Mouse (Mus musculus) embryonic facial prominence, embryonic 11.5 days (tissue): ENCODE data around the gene Gja4. TPM values are rescaled to one million over a fixed set of nuclear protein-coding genes. Genes with fewer than 3 reads are reported as not detected.

ENCODE experiments used
- ATAC-seq: fragments of 200-750 bp; cut with Nextera tagmentation; replicated peaks from 2 replicates; pipeline ENCODE4 v1.8.0; 2017; ENCODE audit warnings: low read depth; ENCODE audit not compliant: insufficient number of reproducible peaks, low FRiP score, low TSS enrichment
- DNase-seq: peaks from one replicate; pipeline ENCODE4 v3.0.0-alpha.2; 2015; ENCODE audit warnings: low spot score
- H3K27ac ChIP-seq: fragments of 300-500 bp; sonication (generic); replicated peaks from 2 replicates; pipeline ENCODE4 v1.5.1; 2014; ENCODE audit warnings: mild to moderate bottlenecking, low read depth, low read length, control low read depth
- H3K27me3 ChIP-seq: fragments of 300-500 bp; sonication (generic); 2 replicates; pipeline ENCODE4 v1.6.1; 2014; ENCODE audit warnings: mild to moderate bottlenecking, low read length, moderate library complexity, mixed read lengths; ENCODE audit not compliant: control insufficient read depth, insufficient read depth
- H3K36me3 ChIP-seq: fragments of 300-500 bp; sonication (generic); replicated peaks from 2 replicates; pipeline ENCODE4 v1.6.1; 2014; ENCODE audit warnings: low read depth, mild to moderate bottlenecking, low read length, moderate library complexity, mixed read lengths; ENCODE audit not compliant: control insufficient read depth, insufficient read depth
- H3K4me1 ChIP-seq: fragments of 300-500 bp; sonication (generic); 2 replicates; pipeline ENCODE4 v1.6.1; 2014; ENCODE audit warnings: low read length, mixed read lengths; ENCODE audit not compliant: control insufficient read depth, insufficient read depth
- H3K4me2 ChIP-seq: fragments of 300-500 bp; sonication (generic); 2 replicates; pipeline ENCODE4 v1.6.1; 2014; ENCODE audit warnings: low read depth, mild to moderate bottlenecking, control low read depth, low read length, moderate library complexity
- H3K4me3 ChIP-seq: fragments of 300-500 bp; sonication (generic); 2 replicates; pipeline ENCODE4 v1.5.1; 2014; ENCODE audit warnings: low read depth, low read length, control low read depth
- H3K9ac ChIP-seq: fragments of 300-500 bp; sonication (generic); replicated peaks from 2 replicates; pipeline ENCODE4 v1.6.1; 2014; ENCODE audit warnings: mild to moderate bottlenecking, control low read depth, low read length
- H3K9me3 ChIP-seq: fragments of 300-500 bp; sonication (generic); replicated peaks from 2 replicates; pipeline ENCODE4 v1.6.1; 2016; ENCODE audit warnings: mild to moderate bottlenecking, low read length, inconsistent platforms, mixed read lengths; ENCODE audit not compliant: control insufficient read depth
- WGBS: fragments of 180-500 bp; shearing (Covaris S2); extraction: QIAGEN DNeasy Blood & Tissue Kit; methylation state at CpG from one replicate; pipeline ENCODE4 v1.1.7; 2014; 5-methylcytosine and 5-hydroxymethylcytosine counted together
- polyA plus RNA-seq: library from polyadenylated mRNA; unstranded; fragments of >200 nt; fragmentation: Nextera tagmentation; extraction: Ambion mirVana; gene quantifications from 2 replicates; pipeline ENCODE4 v1.2.1, GENCODE M21; 2014

Gene Gja4
- polyA plus RNA-seq, 1 experiment from 2014 or later: 13.4 TPM

DNA sequence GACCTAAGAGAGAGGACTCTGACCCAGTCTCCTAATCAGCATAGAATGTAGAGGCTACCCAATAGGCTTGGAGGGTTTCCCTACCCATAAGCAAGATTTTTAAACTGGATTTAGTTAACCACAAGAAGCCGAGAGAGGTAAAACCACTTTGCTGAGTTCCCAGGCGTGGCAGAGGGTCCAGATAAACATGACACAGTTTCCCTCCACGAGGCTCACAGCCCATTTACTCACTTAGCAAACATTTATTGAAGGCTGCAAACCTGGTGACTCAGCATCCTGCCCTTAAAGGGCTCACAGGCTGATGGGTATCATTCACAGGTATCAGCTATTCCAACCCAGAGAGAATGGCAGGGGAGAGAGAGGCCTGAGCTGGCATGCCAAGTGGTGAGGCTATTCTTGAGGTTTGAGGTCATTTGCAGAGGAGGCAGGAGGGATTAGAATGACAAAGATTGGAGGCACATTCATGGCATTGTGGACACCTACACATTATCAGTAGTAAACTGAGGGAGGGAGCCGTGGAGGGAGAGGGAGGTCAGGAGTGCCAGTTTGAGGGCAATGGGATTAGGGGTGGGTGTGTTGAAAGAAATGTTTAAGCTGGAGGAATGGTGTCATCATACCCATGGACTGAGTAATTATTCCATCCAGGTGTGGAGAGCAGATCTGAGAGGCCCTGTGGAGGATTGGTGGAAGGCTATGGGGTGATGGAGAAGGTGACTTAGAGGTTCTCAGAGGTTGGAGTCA, 35.9 kb upstream of the Gja4 start:
- no peak overlapping the region for H3K4me3 ChIP-seq
- DNase-seq: no peak
- no peak overlapping the region for H3K4me2 ChIP-seq
- no peak for ATAC-seq
- H3K36me3 ChIP-seq: no peaks in the 10 kb centered on the region
- WGBS: 63% methylated on average over 4 of the region's 4 CpGs
- H3K9me3 ChIP-seq: no peaks in the 10 kb centered on the region
- no peaks in the 10 kb centered on the region for H3K27me3 ChIP-seq
- no peak overlapping the region for H3K27ac ChIP-seq
- no peaks in the 10 kb centered on the region for H3K4me1 ChIP-seq
- no peak overlapping the region for H3K9ac ChIP-seq

DNA sequence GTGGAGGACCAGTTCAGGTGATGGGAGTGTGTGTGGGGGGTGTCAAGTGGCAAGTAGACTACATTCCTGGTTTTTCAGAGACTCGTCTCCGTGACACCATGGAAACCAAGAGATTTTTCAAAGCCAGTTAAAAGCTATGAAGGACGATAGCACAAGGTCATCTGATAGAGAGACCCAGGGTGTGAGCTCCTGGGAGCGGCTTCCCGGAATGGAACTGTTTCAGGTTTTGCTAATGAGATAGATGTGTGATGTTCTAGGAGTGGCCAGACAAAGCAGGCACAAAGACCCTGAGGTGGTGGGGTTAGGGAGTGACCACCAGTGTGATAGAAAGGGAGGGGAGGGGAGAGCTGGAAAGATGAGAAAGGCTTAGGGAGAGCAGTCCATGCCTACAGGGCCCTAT, 31.2 kb upstream of the Gja4 start:
- H3K27me3 ChIP-seq: no peaks in the 10 kb centered on the region
- H3K9ac ChIP-seq: no peak overlapping the region
- no peak overlapping the region for H3K4me3 ChIP-seq
- H3K9me3 ChIP-seq: no peaks in the 10 kb centered on the region
- ATAC-seq (no peak), DNase-seq (no peak)
- H3K36me3 ChIP-seq: no peaks in the 10 kb centered on the region
- 85% methylated on average over 5 of the region's 5 CpGs for WGBS
- no peak overlapping the region for H3K4me2 ChIP-seq
- no peaks in the 10 kb centered on the region for H3K4me1 ChIP-seq
- H3K27ac ChIP-seq: no peak overlapping the region

DNA sequence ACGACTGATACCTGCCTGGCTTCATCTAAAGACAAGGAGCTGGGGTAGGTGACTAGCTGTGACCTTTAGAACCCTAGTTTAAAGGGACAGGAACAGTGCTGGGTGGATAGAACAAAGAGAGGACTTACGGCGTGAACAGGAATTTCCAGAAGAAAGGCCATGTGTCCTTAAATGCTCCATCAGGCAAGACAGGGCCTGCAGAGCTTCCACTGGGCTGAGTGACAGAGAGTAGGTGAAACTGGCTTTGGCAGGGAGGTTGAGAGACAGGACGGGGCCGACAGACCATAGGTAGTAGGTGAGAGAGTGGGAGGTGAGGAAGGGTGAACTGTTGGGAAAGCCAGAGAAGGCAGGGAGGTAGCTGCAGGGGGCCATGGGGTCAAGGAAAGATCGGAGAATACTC, 27.5 kb upstream of the Gja4 start:
- ATAC-seq: no peak
- Histone ChIP-seq H3K9ac (no peak overlapping the region), H3K36me3 (no peaks in the 10 kb centered on the region), H3K4me3 (no peak overlapping the region), H3K9me3 (no peaks in the 10 kb centered on the region), H3K27me3 (no peaks in the 10 kb centered on the region), H3K4me1 (no peaks in the 10 kb centered on the region), H3K27ac (no peak overlapping the region), H3K4me2 (no peak overlapping the region)
- no peak for DNase-seq
- 63% methylated on average over 6 of the region's 6 CpGs for WGBS

DNA sequence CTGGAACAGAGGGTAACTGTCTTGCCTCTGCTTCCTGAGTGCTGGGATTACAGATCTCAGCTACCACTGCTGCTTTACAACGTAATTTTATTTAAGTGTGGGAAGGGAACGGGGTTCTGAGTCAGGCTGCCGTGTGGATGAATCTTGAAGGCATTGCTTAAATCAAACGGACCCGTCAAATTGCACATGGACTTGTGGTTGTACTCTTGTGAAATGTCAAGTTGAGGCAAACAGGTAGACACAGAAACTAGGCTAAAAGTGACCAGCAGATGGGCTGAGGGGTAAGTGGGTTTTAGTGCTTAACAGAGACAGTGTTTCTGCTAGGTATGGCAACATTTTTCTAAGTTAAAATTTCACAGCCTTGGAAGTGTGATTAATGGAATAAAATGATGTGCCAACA, 23.8 kb upstream of the Gja4 start:
- WGBS: 86% methylated on average over 5 of the region's 5 CpGs
- ATAC-seq: no peak
- no peak overlapping the region for H3K4me2 ChIP-seq
- H3K27ac ChIP-seq: no peak overlapping the region
- no peaks in the 10 kb centered on the region for H3K27me3 ChIP-seq
- H3K36me3 ChIP-seq: no peaks in the 10 kb centered on the region
- H3K9ac ChIP-seq: no peak overlapping the region
- H3K9me3 ChIP-seq: no peaks in the 10 kb centered on the region
- no peak overlapping the region for H3K4me3 ChIP-seq
- no peaks in the 10 kb centered on the region for H3K4me1 ChIP-seq
- DNase-seq: no peak

DNA sequence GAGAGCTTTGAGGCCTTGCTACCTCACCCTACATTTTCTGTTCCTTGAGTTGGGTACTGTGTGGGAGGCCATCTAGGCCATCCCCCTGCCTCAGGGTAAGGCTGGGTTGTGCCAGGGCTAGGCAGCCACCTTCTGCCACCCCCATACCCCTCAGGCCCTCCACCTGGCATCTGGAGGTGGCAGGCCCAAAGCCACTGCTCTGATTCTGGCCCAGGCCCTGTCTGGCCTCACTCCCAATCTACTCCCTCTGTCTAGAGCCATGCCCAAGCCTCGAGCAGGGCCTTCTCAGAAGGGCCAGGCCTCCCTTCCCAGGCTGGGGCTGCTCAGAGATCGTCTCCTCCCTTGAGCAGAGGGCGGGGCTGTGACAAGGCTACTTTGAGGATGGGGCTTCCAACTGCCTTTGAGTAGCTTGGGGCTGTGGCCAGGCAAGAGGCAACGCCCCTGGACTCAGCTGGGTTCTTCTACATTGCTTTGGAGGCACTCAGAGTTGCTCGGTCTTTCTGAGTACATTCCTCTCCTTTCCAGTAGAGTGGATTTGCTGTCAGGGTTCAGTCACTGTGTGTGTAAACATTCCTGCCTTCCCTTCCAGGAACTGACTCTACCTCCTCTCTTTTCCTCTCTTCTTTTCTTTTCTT, 21.1 kb upstream of the Gja4 start:
- peaks cover 20% of the 10 kb centered on the region for H3K27me3 ChIP-seq
- 36% methylated on average over 5 of the region's 5 CpGs for WGBS
- ATAC-seq: no peak

DNA sequence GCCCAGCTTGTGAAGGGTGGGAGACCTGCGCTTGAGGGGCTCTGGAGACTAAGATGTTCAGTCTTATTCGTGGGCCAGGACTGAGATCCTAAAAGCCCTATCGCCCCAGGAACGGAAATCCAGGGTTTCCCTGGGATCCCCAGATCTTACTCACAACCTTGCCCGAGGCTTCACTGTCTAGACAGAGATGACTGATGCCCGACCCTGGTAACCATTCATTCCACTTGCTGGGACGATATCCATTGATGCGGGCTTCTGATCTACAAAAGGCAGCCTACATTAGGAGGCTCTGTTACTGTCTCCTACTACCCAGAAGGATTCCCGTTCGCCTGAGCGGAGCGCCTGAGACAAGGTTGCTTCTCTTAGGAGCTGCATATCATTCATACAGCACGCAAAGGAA, 17.3 kb upstream of the Gja4 start:
- DNase-seq (no peak), ATAC-seq (no peak)
- Histone ChIP-seq H3K9me3 (no peaks in the 10 kb centered on the region), H3K9ac (no peak overlapping the region), H3K27ac (no peak overlapping the region), H3K4me3 (no peak overlapping the region), H3K27me3 (peaks cover 25% of the 10 kb centered on the region), H3K4me2 (no peak overlapping the region), H3K4me1 (peaks cover 4% of the 10 kb centered on the region), H3K36me3 (no peaks in the 10 kb centered on the region)
- 13% methylated on average over 13 of the region's 13 CpGs for WGBS

More for the DNA sequence above, 21.1 kb upstream of the Gja4 start:
- Histone ChIP-seq H3K9ac (no peak overlapping the region), H3K4me1 (peaks cover 4% of the 10 kb centered on the region), H3K9me3 (no peaks in the 10 kb centered on the region), H3K36me3 (no peaks in the 10 kb centered on the region), H3K27ac (no peak overlapping the region), H3K4me2 (no peak overlapping the region), H3K4me3 (no peak overlapping the region)
- no peak for DNase-seq

DNA sequence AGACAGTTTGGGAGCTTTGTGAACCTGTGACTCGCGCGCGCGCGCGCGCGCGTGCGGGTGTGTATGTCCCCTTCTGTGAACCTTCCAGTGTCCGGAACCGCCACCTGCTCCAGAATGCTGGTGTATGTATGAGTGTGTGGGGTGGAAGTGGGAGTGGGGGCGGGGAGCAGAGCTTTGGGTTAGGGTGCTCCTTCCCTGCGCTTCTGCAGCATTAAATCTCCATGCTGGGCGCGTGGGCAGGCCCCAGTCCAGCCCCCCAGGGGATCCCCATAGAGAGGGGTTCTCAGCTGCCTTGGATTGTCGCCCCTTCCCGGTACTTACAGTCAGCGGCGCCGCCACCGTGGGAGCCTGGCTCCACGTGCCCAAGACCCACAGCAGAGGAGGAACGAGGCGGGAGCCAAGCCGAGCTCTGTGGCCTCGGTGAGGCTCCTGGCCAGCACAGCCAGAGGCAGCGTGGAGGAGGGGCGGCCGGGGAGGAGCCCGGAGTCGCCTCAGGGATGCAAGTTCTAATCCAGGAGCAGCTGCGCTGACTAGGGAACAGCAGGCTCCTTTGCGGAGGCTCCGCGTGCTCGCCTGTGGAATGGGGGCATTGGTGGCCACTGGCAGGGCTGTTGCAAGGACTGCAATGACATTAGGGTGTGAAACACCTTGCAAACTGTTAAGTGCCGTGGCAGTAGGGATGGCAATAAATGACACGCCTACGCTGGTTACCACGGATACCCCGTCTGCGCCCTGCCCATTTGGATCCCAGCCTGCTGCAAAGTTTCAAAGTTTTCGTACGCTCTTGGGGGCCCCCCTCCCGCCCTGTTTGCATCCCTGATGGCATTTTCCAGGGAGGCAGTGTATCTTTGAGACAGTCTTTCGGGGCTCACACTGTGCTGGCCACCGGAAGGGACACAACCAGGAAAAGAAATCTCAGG, 16.6 kb upstream of the Gja4 start, which contains the start of gene Gjb3:
Gene Gjb3 (minus strand): TSS at position 664 of the 920 bp plus-strand sequence.
- Histone ChIP-seq H3K36me3 (no peaks in the 10 kb centered on the region), H3K9me3 (no peaks in the 10 kb centered on the region), H3K27me3 (peaks cover 25% of the 10 kb centered on the region), H3K4me1 (peaks cover 4% of the 10 kb centered on the region), H3K4me2 (peak within 1 kb of the TSS; percentile 40), H3K4me3 (peak within 1 kb of the TSS; percentile 17), H3K9ac (no peak within 1 kb of the TSS; the same call in 1 of the 2 replicates), H3K27ac (no peak within 1 kb of the TSS)
- 2% methylated on average over 49 of the region's 49 CpGs for WGBS
- DNase-seq (peak; percentile 37), ATAC-seq (no peak)
